Mouse (Mus musculus) liver, embryonic 11.5 days (tissue): Measurements from ENCODE around the gene H2al2a. TPM values are rescaled to one million over a fixed set of nuclear protein-coding genes. Genes with fewer than 3 reads are reported as not detected.
A peak's percentile ranks its signal among the peaks of the same experiment; 100 is the strongest.

Experiments
- ATAC-seq: fragments of 200-750 bp; cut with Nextera tagmentation; replicated peaks from 2 replicates; pipeline ENCODE4 v1.8.0; 2017; ENCODE audit warnings: moderate number of reproducible peaks, mild to moderate bottlenecking, moderate TSS enrichment, moderate library complexity; ENCODE audit not compliant: low FRiP score
- DNase-seq: peaks from one replicate; pipeline ENCODE4 v3.0.0-alpha.2; 2017; ENCODE audit warnings: low spot score
- H3K27ac ChIP-seq: fragments of 300-500 bp; sonication (generic); 2 replicates; pipeline ENCODE4 v1.5.1; 2014; ENCODE audit warnings: mild to moderate bottlenecking, low read depth, low read length, control low read depth
- H3K27me3 ChIP-seq: fragments of 300-500 bp; sonication (generic); replicated peaks from 2 replicates; pipeline ENCODE4 v1.6.1; 2014; ENCODE audit warnings: low read length, mixed read lengths; ENCODE audit not compliant: control insufficient read depth, insufficient read depth
- H3K36me3 ChIP-seq: fragments of 300-500 bp; sonication (generic); 2 replicates; pipeline ENCODE4 v1.6.1; 2014; ENCODE audit warnings: mild to moderate bottlenecking, low read length, moderate library complexity, mixed read lengths; ENCODE audit not compliant: control insufficient read depth, insufficient read depth
- H3K4me1 ChIP-seq: fragments of 300-500 bp; sonication (generic); replicated peaks from 2 replicates; pipeline ENCODE4 v1.6.1; 2014; ENCODE audit warnings: low read length, mixed read lengths; ENCODE audit not compliant: control insufficient read depth, insufficient read depth
- H3K4me2 ChIP-seq: fragments of 300-500 bp; sonication (generic); 2 replicates; pipeline ENCODE4 v1.6.1; 2014; ENCODE audit warnings: mild to moderate bottlenecking, control low read depth, moderate library complexity
- H3K4me3 ChIP-seq: fragments of 300-500 bp; sonication (generic); 2 replicates; pipeline ENCODE4 v1.5.1; 2014; ENCODE audit warnings: low read depth, low read length, control low read depth
- H3K9ac ChIP-seq: fragments of 300-500 bp; sonication (generic); 2 replicates; pipeline ENCODE4 v1.6.1; 2014; ENCODE audit warnings: low read depth, low read length, control low read depth
- H3K9me3 ChIP-seq: fragments of 300-500 bp; sonication (generic); 2 replicates; pipeline ENCODE4 v1.6.1; 2016; ENCODE audit warnings: low read length, inconsistent platforms, mixed read lengths; ENCODE audit not compliant: control insufficient read depth
- WGBS: fragments of 180-500 bp; shearing (Covaris S2); extraction: QIAGEN DNeasy Blood & Tissue Kit; methylation state at CpG from one replicate; pipeline ENCODE4 v1.1.7; 2014; 5-methylcytosine and 5-hydroxymethylcytosine counted together
- polyA plus RNA-seq: library from polyadenylated mRNA; unstranded; fragments of >200 nt; fragmentation: Nextera tagmentation; extraction: Ambion mirVana; gene quantifications from 2 replicates; pipeline ENCODE4 v1.2.1, GENCODE M21; 2014

Gene H2al2a
- polyA plus RNA-seq, 1 experiment from 2014 or later = not detected

DNA sequence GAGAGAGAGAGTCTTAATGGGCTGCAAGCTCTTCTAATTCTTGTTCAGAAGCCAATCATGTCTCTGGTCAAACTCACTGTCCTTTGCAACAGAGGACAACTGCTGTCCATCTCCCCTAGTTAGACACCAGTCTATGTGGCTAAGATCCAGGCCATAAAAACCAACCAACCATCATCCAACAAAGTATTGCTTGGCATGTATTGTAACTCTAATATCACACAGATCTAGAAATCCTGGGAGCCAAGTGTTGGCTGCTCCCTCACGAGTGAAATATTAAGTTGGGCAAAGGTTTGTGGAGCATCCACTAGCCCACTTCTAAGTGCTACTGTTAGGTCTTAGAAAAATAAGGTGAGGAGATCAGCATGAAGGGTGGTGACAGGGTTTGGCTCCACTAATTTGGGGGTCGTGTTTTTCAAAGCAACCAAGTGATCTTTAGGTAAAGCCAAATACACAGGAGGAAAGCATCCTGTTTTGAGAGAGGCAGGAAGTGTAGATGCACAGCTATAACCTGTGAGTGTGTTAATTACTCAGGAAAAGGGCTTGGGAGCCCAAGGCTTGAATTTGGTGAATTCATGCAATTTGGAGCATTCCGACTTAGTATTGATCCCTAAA, 41.5 kb upstream of the H2al2a start:
- WGBS = 43% methylated on average over 3 of the region's 3 CpGs
- no peak overlapping the region for H3K27ac ChIP-seq
- H3K4me3 ChIP-seq = no peak overlapping the region
- no peak overlapping the region for H3K9ac ChIP-seq
- H3K4me2 ChIP-seq = no peak overlapping the region
- ATAC-seq = no peak
- peaks cover 18% of the 10 kb centered on the region for H3K4me1 ChIP-seq
- no peaks in the 10 kb centered on the region for H3K9me3 ChIP-seq
- H3K36me3 ChIP-seq = no peaks in the 10 kb centered on the region
- DNase-seq = no peak
- peaks cover 24% of the 10 kb centered on the region for H3K27me3 ChIP-seq

DNA sequence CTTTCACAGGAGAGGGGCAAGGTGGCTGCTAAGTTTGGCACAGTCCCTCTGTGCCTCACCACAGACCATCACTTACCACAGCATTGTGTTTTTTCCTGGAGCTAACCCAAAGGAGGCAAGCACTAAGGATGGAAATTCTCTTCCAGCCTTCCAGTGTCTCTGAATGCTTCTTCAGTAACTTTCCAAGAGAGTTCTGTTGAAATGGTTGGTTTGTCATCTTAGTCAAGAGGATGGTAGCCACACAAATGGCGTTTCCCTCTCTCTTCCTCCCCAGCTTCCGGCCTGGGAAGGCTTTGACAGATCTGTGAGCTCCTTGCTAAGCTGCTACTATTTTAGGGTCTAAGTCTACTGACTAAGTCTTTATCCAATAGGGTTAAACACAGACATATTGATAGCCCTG, 40.7 kb upstream of the H2al2a start, which contains the start of gene A930004D18Rik:
Gene A930004D18Rik, minus strand, starts transcription at position 247 of the 400 bp plus-strand sequence.
- H3K4me1 ChIP-seq = peaks cover 18% of the 10 kb centered on the region
- no peaks in the 10 kb centered on the region for H3K9me3 ChIP-seq
- WGBS = 39% methylated on average over 2 of the region's 2 CpGs
- no peaks in the 10 kb centered on the region for H3K36me3 ChIP-seq
- no peak within 1 kb of the TSS for H3K27ac ChIP-seq
- H3K9ac ChIP-seq = no peak within 1 kb of the TSS
- H3K27me3 ChIP-seq = peaks cover 30% of the 10 kb centered on the region
- ATAC-seq = no peak
- no peak within 1 kb of the TSS for H3K4me3 ChIP-seq
- H3K4me2 ChIP-seq = no peak within 1 kb of the TSS
- no peak for DNase-seq

DNA sequence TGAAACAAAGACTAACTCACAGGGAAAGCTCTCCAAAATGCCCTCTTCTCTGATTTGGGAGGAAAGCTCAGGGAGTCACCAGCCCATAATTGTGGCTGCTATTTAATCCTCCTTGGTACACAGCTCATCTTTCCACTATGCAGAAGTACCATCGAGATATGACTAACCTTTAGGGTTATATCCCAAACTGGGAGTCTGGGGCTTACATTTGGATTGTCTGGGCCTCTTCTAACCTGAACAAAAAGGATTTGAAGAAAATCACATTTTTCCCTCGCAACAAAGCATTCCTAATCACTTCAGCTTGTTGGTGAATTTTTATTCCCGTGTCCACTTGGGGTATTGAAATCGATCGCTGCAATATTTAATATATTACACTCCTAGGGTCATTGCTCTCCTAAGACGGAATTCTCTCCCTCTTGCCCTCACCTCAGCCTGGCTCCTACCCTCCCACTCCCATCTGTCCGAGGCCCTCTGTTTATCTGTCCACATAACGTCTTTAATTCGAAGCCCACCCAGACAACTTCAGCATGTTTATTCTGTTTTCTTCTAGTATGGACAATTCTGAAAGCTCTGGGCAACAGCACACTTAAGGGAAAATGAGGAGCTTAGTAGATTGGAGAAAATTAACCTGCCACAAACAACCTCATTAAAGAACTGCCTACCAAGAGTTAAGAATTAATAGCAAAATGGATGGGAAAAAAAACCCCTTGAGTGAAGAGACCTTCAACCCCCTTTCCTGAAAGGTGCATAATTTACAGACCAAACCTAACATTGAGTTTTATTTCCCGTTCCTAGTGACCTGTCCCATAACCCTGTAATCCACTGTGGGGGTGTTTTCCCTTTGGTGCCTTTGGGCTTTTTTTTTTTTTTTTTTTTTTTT, 37.9 kb upstream of the H2al2a start:
- no peak overlapping the region for H3K9ac ChIP-seq
- no peaks in the 10 kb centered on the region for H3K36me3 ChIP-seq
- WGBS = 78% methylated on average over 10 of the region's 10 CpGs
- H3K4me3 ChIP-seq = no peak overlapping the region
- ATAC-seq = no peak
- no peaks in the 10 kb centered on the region for H3K9me3 ChIP-seq
- DNase-seq = no peak
- peaks cover 17% of the 10 kb centered on the region for H3K4me1 ChIP-seq
- H3K4me2 ChIP-seq = no peak overlapping the region
- H3K27me3 ChIP-seq = peaks cover 39% of the 10 kb centered on the region
- H3K27ac ChIP-seq = no peak overlapping the region

DNA sequence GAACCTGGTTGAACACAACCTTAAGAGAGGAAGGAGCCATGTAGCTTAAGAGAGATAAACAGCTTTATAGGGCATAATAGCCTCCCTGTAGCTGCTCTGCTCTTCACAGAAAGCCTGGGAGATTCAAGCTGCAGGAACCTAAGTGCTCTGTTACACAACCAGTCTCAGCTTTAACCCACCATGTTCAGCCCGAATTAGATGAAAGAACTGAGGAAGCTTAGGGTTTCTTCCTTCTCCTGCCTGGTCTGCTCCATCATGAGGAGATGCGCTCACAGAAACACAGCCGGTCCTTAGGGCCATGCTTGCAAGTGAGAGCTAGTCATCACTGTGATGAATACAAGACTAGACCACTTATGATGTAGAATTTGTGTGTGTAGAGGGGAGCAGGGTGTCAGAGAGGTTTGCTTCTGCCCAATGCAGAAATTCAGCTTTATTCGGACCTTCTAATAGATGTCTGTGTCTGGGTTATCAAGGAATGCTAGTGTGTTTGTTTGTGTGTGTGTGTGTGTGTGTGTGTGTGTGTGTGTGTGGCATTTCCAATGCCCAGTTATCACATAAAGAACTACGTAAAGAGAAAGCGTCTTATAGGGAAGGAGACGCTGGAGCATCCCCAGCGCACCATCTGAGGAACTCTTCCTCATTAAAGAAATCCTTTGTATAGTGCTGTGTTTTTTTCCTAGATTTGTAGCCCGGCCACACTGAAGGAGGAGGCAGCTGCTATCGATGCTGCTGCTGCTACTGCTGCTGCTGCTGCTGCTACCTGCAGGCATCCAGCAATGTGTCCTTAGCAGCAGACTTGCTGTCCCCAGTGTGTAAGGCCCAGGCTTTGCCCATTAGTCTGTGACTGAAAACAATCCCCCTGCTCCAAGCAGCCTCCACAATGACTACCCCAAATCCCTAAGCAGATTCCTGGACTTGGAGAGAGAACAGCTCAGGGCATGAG, 36.7 kb upstream of the H2al2a start:
- DNase-seq = no peak
- Histone ChIP-seq H3K9me3 (no peaks in the 10 kb centered on the region), H3K9ac (no peak overlapping the region), H3K36me3 (no peaks in the 10 kb centered on the region), H3K4me2 (no peak overlapping the region), H3K4me3 (no peak overlapping the region), H3K27ac (no peak overlapping the region; the same call in 1 of the 2 replicates), H3K27me3 (peaks cover 42% of the 10 kb centered on the region), H3K4me1 (peaks cover 13% of the 10 kb centered on the region)
- no peak for ATAC-seq
- 59% methylated on average over 10 of the region's 10 CpGs for WGBS

DNA sequence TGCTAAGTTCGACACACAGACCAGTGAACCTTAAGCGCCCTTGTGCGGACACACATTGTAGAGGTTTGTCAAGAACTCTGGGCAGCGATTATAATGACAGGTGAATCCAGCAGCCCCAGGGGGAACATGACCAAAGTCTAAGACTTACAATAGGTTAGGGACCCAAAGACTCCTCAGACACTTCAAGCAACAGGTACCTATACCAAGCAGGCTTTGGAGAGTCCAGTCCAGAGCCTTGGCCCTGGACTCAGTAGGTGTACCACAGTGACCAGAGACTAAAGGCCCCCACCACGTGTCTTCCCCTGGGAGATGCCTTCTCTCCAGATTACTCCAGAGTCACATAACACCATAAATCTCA, 35.8 kb upstream of the H2al2a start:
- no peak overlapping the region for H3K4me3 ChIP-seq
- no peaks in the 10 kb centered on the region for H3K36me3 ChIP-seq
- H3K27me3 ChIP-seq = peaks cover 42% of the 10 kb centered on the region
- no peaks in the 10 kb centered on the region for H3K9me3 ChIP-seq
- ATAC-seq (no peak), DNase-seq (peak; percentile 36)
- no peak overlapping the region for H3K4me2 ChIP-seq
- no peak overlapping the region for H3K9ac ChIP-seq
- H3K4me1 ChIP-seq = peaks cover 13% of the 10 kb centered on the region
- no peak overlapping the region for H3K27ac ChIP-seq
- WGBS = 67% methylated on average over 5 of the region's 5 CpGs

DNA sequence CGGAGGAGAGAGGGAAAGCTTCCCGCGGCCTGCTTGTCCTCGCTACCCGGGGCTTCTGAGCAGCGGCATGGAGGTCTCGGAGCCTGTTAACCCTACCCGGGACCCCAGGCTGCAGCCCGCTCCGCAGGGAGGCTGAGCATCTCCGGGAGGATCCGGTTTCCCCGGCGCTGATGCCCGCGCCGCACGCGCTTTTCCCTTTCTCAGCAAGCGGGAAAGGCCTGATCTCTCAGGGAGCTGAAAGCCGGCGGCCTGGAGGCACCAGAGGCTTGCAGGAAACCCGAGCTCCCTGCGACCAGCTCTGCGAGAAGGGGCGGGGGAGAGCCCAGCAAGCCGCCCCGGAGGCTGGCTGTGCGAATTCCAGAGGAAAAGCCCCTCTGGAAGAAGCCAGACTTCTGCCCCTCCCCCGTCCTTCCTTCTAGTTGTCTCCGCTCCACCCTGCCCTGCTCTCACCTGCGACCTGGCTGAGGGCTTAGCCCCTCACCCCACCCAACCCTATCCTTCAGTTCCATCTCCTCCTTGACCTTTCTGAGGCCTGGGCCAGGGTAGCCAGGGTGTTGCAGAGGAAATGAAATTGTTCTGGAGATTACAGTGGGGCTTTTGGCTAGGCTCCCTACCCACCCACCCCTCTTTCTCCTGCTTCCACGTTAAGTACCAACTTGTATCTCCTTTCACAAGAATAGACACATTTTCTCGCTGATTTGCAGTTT, 35.2 kb upstream of the H2al2a start:
- H3K27ac ChIP-seq = no peak overlapping the region
- peak overlapping the region; percentile 82 for H3K4me2 ChIP-seq
- peak; percentile 70 for DNase-seq
- no peaks in the 10 kb centered on the region for H3K36me3 ChIP-seq
- H3K9me3 ChIP-seq = no peaks in the 10 kb centered on the region
- peaks cover 16% of the 10 kb centered on the region for H3K4me1 ChIP-seq
- WGBS = 6% methylated on average over 34 of the region's 34 CpGs
- no peak for ATAC-seq
- peak overlapping the region; percentile 46 for H3K4me3 ChIP-seq
- peaks cover 42% of the 10 kb centered on the region for H3K27me3 ChIP-seq
- H3K9ac ChIP-seq = peak overlapping the region; percentile 60

DNA sequence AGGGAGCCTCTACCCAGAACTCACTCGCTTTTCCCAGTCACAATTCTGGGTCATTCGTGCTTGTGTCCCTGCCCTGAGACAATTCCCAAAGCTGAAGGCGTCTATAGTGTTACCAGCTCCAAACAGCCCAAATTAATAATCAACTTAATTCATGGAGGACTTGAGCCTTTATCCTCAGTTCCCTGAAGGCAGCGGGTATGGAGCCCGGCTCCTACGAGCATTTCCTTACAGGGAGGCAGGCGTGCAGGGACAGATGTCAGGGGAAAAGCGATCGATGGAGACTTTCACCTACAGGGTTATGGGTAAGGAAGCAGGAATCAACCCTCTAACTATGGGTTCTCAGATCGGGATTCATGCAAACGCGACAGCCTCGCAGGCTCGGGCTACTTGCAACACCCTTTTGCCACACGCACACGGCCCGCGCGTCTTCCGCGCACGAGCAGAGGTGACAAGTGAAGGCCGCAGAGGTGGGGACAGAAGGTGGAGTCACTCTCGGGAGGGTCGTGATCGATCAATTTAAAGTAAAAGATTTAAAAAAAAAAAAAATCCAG, 34.6 kb upstream of the H2al2a start:
- ATAC-seq = no peak
- 6% methylated on average over 26 of the region's 26 CpGs for WGBS
- no peaks in the 10 kb centered on the region for H3K36me3 ChIP-seq
- H3K4me2 ChIP-seq = peak overlapping the region; percentile 82
- DNase-seq = peak; percentile 68
- H3K9ac ChIP-seq = peak overlapping the region; percentile 60
- H3K27me3 ChIP-seq = peaks cover 42% of the 10 kb centered on the region
- no peaks in the 10 kb centered on the region for H3K9me3 ChIP-seq
- H3K27ac ChIP-seq = no peak overlapping the region
- peaks cover 18% of the 10 kb centered on the region for H3K4me1 ChIP-seq
- peak overlapping the region; percentile 46 for H3K4me3 ChIP-seq

DNA sequence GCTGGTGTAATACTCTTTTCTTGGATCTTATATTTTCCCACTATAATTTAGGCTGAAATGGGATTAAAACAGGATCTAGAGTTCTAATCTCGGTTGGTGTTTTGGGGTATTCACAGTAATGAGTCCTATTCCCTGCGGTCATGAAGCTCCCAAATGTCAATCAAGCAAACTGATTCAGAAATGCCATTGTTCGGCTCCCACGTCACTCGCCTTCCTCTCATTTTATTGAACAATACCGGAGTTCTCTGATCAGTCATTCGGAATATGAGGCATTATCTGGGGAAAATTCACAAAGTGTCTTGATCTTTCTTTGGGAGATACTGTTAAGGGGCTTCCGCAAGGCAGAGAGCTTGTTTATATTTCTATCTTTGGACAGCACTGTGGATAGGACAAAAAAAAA, 33.8 kb upstream of the H2al2a start:
- H3K9me3 ChIP-seq = no peaks in the 10 kb centered on the region
- DNase-seq (no peak), ATAC-seq (no peak)
- peaks cover 18% of the 10 kb centered on the region for H3K4me1 ChIP-seq
- no peak overlapping the region for H3K4me3 ChIP-seq
- no peaks in the 10 kb centered on the region for H3K36me3 ChIP-seq
- H3K27ac ChIP-seq = no peak overlapping the region
- H3K4me2 ChIP-seq = peak overlapping the region; percentile 82
- 60% methylated on average over 8 of the region's 8 CpGs for WGBS
- no peak overlapping the region for H3K9ac ChIP-seq
- peaks cover 42% of the 10 kb centered on the region for H3K27me3 ChIP-seq
